Mouse (Mus musculus) stomach, postnatal 0 days (tissue): Measurements from ENCODE around the gene Fhit. TPM values are rescaled to one million over a fixed set of nuclear protein-coding genes. Genes with fewer than 3 reads are reported as not detected.
A peak's percentile ranks its signal among the peaks of the same experiment; 100 is the strongest.

Source experiments
- ATAC-seq: fragments of 200-750 bp; cut with Nextera tagmentation; 2 replicates; pipeline ENCODE4 v1.8.0; 2017; ENCODE audit not compliant: low FRiP score, low TSS enrichment
- DNase-seq: peaks from one replicate; pipeline ENCODE4 v3.0.0-alpha.2; 2016; ENCODE audit warnings: low spot score
- H3K27ac ChIP-seq: fragments of 300-500 bp; sonication (generic); replicated peaks from 2 replicates; pipeline ENCODE4 v1.5.1; 2014; ENCODE audit warnings: mild to moderate bottlenecking, control low read depth
- H3K27me3 ChIP-seq: fragments of 300-500 bp; sonication (generic); 2 replicates; pipeline ENCODE4 v1.6.1; 2014; ENCODE audit warnings: low read length; ENCODE audit not compliant: control insufficient read depth, insufficient read depth
- H3K36me3 ChIP-seq: fragments of 300-500 bp; sonication (generic); 2 replicates; pipeline ENCODE4 v1.6.1; 2014; ENCODE audit warnings: low read length, mixed read lengths; ENCODE audit not compliant: control insufficient read depth, insufficient read depth
- H3K4me1 ChIP-seq: fragments of 300-500 bp; sonication (generic); replicated peaks from 2 replicates; pipeline ENCODE4 v1.6.1; 2014; ENCODE audit warnings: antibody characterized with exemption; ENCODE audit not compliant: control insufficient read depth, insufficient read depth
- H3K4me2 ChIP-seq: fragments of 300-500 bp; sonication (generic); replicated peaks from 2 replicates; pipeline ENCODE4 v1.6.1; 2014; ENCODE audit warnings: low read depth, mild to moderate bottlenecking, control low read depth, moderate library complexity
- H3K4me3 ChIP-seq: fragments of 300-500 bp; sonication (generic); 2 replicates; pipeline ENCODE4 v1.5.1; 2014; ENCODE audit warnings: low read depth, low read length, control low read depth
- H3K9ac ChIP-seq: fragments of 300-500 bp; sonication (generic); 2 replicates; pipeline ENCODE4 v1.6.1; 2014; ENCODE audit warnings: mild to moderate bottlenecking, low read length, control low read depth, mixed read lengths
- H3K9me3 ChIP-seq: fragments of 300-500 bp; sonication (generic); 2 replicates; pipeline ENCODE4 v1.6.1; 2016; ENCODE audit warnings: low read length; ENCODE audit not compliant: control insufficient read depth
- CTCF ChIP-seq: IDR thresholded peaks from 2 replicates; pipeline ENCODE4 v1.5.1; 2016; ENCODE audit warnings: antibody characterized with exemption, low read depth, mild to moderate bottlenecking, moderate library complexity
- EP300 ChIP-seq: optimal IDR thresholded peaks from 2 replicates; pipeline ENCODE3; 2016; ENCODE audit warnings: antibody characterized with exemption
- WGBS: fragments of 180-500 bp; shearing (Covaris S2); extraction: QIAGEN DNeasy Blood & Tissue Kit; methylation state at CpG from one replicate; pipeline ENCODE4 v1.1.7; 2014; 5-methylcytosine and 5-hydroxymethylcytosine counted together
- polyA plus RNA-seq: library from polyadenylated mRNA; unstranded; fragments of >200 nt; fragmentation: Nextera tagmentation; extraction: Ambion mirVana; gene quantifications from 2 replicates; pipeline ENCODE4 v1.2.1, GENCODE M21; 2015

Fhit gene
- polyA plus RNA-seq, 1 experiment from 2014 or later: 12.2 TPM

GRCm38 (mm10) chr14:10824819-10825218, 337.0 kb downstream of the Fhit start:
- no peaks in the 10 kb centered on the region for H3K9me3 ChIP-seq
- no peak overlapping the region for H3K27ac ChIP-seq
- no peaks in the 10 kb centered on the region for H3K27me3 ChIP-seq
- TF ChIP-seq CTCF (no peak), EP300 (no peak)
- H3K36me3 ChIP-seq: no peaks in the 10 kb centered on the region
- WGBS: 53% methylated on average over 4 of the region's 4 CpGs
- H3K4me3 ChIP-seq: no peak overlapping the region
- H3K9ac ChIP-seq: no peak overlapping the region
- no peak overlapping the region for H3K4me2 ChIP-seq
- DNase-seq: no peak
- H3K4me1 ChIP-seq: no peaks in the 10 kb centered on the region
- ATAC-seq: no peak

- Histone ChIP-seq H3K27me3 (no peaks in the 10 kb centered on the region), H3K4me3 (no peak overlapping the region), H3K27ac (no peak overlapping the region), H3K9me3 (no peaks in the 10 kb centered on the region), H3K9ac (no peak overlapping the region), H3K4me2 (no peak overlapping the region), H3K4me1 (no peaks in the 10 kb centered on the region), H3K36me3 (no peaks in the 10 kb centered on the region)
- ATAC-seq (no peak), DNase-seq (no peak)
- TF ChIP-seq EP300 (no peak), CTCF (no peak)
- 43% methylated on average over 2 of the region's 2 CpGs for WGBS
These were observed 348.3 kb downstream of the Fhit start for GRCm38 (mm10) chr14:10813551-10813950.

DNA sequence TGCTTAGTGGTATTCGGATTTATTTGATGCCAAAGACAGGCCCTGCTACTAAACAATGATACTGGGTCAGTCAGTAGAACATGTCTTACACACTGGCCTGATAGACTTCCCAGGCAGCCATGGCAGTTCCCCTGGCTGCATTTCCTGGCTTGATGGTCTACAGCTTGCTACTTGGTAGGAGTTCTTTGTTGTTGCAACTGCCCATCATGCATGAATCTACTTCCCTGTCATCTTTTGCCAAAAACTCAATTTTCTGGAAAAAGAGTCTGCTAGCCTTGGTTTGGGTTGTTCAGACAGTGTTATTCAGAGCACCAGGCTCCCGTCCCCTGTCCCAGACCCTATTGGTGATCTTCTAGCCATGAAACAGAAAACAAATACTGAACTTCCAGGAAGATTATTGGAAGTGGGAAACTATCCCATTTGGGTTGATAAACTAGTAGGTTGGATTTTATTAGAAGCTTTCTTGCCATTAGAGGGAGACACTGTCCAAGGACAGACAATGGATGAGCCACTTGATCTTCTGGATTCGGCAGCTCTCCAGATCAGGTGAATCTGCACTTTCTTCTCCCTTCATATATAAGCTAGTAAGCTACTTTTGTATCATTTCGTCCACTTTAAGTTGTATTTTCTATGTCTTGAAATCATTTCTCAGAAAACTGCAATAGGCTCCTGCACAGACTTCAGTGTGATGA, 363.2 kb downstream of the Fhit start:
- ATAC-seq (no peak), DNase-seq (no peak)
- H3K9ac ChIP-seq: no peak overlapping the region
- no peak overlapping the region for H3K27ac ChIP-seq
- TF ChIP-seq CTCF: peak; percentile 44
- TF ChIP-seq EP300: no peak
- no peaks in the 10 kb centered on the region for H3K27me3 ChIP-seq
- H3K36me3 ChIP-seq: no peaks in the 10 kb centered on the region
- no peak overlapping the region for H3K4me3 ChIP-seq
- H3K9me3 ChIP-seq: no peaks in the 10 kb centered on the region
- 84% methylated on average over 4 of the region's 4 CpGs for WGBS
- no peak overlapping the region for H3K4me2 ChIP-seq
- no peaks in the 10 kb centered on the region for H3K4me1 ChIP-seq

DNA sequence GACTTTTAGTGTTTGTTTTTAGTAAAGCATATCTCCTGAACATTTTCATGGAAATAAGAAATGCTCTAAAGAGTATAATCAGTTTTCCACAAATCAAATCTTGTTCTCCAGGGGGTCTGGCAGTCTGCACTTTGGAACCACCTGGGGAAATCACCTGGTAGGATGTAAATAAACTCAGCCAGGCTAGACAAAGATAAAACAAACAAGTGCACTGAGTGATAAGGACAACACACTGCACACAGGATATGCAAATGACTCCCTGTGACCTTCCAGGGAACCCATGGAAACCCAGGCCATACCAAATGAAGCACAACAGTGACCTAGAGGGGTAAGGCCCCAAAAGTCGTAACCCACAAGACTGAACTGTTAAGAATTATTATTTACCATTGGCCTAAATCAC, 364.2 kb downstream of the Fhit start:
- 70% methylated on average over 1 of the region's 1 CpGs for WGBS

GRCm38 (mm10) chr14:10795498-10796075, 366.2 kb downstream of the Fhit start:
- TF ChIP-seq CTCF (no peak), EP300 (no peak)
- Histone ChIP-seq H3K9me3 (no peaks in the 10 kb centered on the region), H3K27ac (no peak overlapping the region), H3K4me1 (no peaks in the 10 kb centered on the region), H3K4me3 (no peak overlapping the region), H3K4me2 (no peak overlapping the region), H3K27me3 (no peaks in the 10 kb centered on the region), H3K9ac (no peak overlapping the region), H3K36me3 (no peaks in the 10 kb centered on the region)
- 56% methylated on average over 2 of the region's 2 CpGs for WGBS
- ATAC-seq: no peak
- DNase-seq: no peak

More for the DNA sequence above, 364.2 kb downstream of the Fhit start:
- Histone ChIP-seq H3K9me3 (no peaks in the 10 kb centered on the region), H3K9ac (no peak overlapping the region), H3K36me3 (no peaks in the 10 kb centered on the region), H3K27ac (no peak overlapping the region), H3K4me2 (no peak overlapping the region), H3K27me3 (no peaks in the 10 kb centered on the region), H3K4me3 (no peak overlapping the region), H3K4me1 (no peaks in the 10 kb centered on the region)
- TF ChIP-seq EP300 (no peak), CTCF (no peak)
- peak; percentile 80; the same call in 1 of the 2 replicates for ATAC-seq
- DNase-seq: peak; percentile 27

DNA sequence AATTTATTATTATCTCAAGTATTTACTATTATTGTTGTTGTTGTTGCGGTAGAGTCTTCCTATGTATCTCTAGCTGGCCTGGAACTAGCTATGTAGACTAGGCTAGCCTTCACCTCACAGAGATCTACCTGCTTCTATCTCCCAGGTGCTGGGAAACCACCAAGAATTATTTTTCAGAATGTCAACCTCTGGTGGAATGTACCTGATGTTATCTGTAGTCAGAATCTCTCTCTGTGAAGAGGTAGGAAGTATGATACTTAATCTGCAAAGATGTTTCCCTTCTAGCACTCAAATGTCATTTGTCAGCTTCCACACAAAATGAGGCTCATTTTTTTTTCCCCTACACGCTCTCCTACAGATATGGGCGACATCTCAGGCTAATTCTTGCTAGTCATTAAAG, 377.9 kb downstream of the Fhit start:
- DNase-seq: no peak

More for the DNA sequence above, 377.9 kb downstream of the Fhit start:
- 91% methylated on average over 3 of the region's 3 CpGs for whole genome bisulfite sequencing
- Histone ChIP-seq H3K9me3 (no peaks in the 10 kb centered on the region), H3K4me3 (no peak overlapping the region), H3K36me3 (no peaks in the 10 kb centered on the region), H3K9ac (no peak overlapping the region), H3K27ac (no peak overlapping the region), H3K4me1 (no peaks in the 10 kb centered on the region), H3K4me2 (no peak overlapping the region), H3K27me3 (no peaks in the 10 kb centered on the region)
- TF ChIP-seq CTCF: no peak
- no peak for TF ChIP-seq EP300
- ATAC-seq: no peak
